Mouse (Mus musculus) forebrain, embryonic 15.5 days (tissue): Measurements from ENCODE around the gene Kcnj9. TPM values are rescaled to one million over a fixed set of nuclear protein-coding genes. Genes with fewer than 3 reads are reported as not detected.

ENCODE experiments used
- ATAC-seq: fragments of 200-750 bp; cut with Nextera tagmentation; replicated peaks from 2 replicates; pipeline ENCODE4 v1.8.0; 2017; ENCODE audit warnings: mild to moderate bottlenecking, moderate TSS enrichment, moderate library complexity
- H3K27ac ChIP-seq: fragments of 300-500 bp; sonication (generic); replicated peaks from 2 replicates; pipeline ENCODE4 v1.5.1; 2015; ENCODE audit warnings: mild to moderate bottlenecking, inconsistent platforms
- H3K27me3 ChIP-seq: fragments of 300-500 bp; sonication (generic); 2 replicates; pipeline ENCODE4 v1.6.1; 2015; ENCODE audit warnings: inconsistent platforms
- H3K36me3 ChIP-seq: fragments of 300-500 bp; sonication (generic); 2 replicates; pipeline ENCODE4 v1.6.1; 2015; ENCODE audit warnings: mild to moderate bottlenecking, inconsistent platforms
- H3K4me1 ChIP-seq: fragments of 300-500 bp; sonication (generic); 2 replicates; pipeline ENCODE4 v1.6.1; 2015; ENCODE audit warnings: inconsistent platforms
- H3K4me2 ChIP-seq: fragments of 300-500 bp; sonication (generic); replicated peaks from 2 replicates; pipeline ENCODE4 v1.6.1; 2015; ENCODE audit warnings: mild to moderate bottlenecking, inconsistent platforms
- H3K4me3 ChIP-seq: fragments of 300-500 bp; sonication (generic); 2 replicates; pipeline ENCODE4 v1.5.1; 2015; ENCODE audit warnings: mild to moderate bottlenecking, inconsistent platforms
- H3K9ac ChIP-seq: fragments of 300-500 bp; sonication (generic); replicated peaks from 2 replicates; pipeline ENCODE4 v1.6.1; 2015; ENCODE audit warnings: mild to moderate bottlenecking, inconsistent platforms
- H3K9me3 ChIP-seq: fragments of 300-500 bp; sonication (generic); 2 replicates; pipeline ENCODE4 v1.6.1; 2016; ENCODE audit warnings: inconsistent platforms
- whole genome bisulfite sequencing: fragments of 180-500 bp; shearing (Covaris S2); methylation state at CpG from one replicate; pipeline ENCODE4 v1.1.7; 2015; ENCODE audit warnings: mixed read lengths; 5-methylcytosine and 5-hydroxymethylcytosine counted together
- polyA plus RNA-seq: library from polyadenylated mRNA; unstranded; fragments of >200 nt; fragmentation: Nextera tagmentation; extraction: Ambion mirVana; gene quantifications from 2 replicates; pipeline ENCODE4 v1.2.1, GENCODE M21; 2015

Kcnj9 gene
- polyA plus RNA-seq, 1 experiment from 2014 or later, result 3.5 TPM

- H3K36me3 ChIP-seq, result no peaks in the 10 kb centered on the region
- peak within 1 kb of the TSS; percentile 25 for H3K4me3 ChIP-seq
- H3K4me1 ChIP-seq, result peaks cover 21% of the 10 kb centered on the region
- H3K4me2 ChIP-seq, result peak within 1 kb of the TSS; percentile 20
- WGBS, result 11% methylated on average over 16 of the region's 16 CpGs
- H3K27ac ChIP-seq, result peak within 1 kb of the TSS; percentile 75
- H3K9ac ChIP-seq, result peak within 1 kb of the TSS; percentile 28; the same call in 1 of the 2 replicates
- peak; percentile 17; the same call in 1 of the 2 replicates for ATAC-seq
- no peaks in the 10 kb centered on the region for H3K27me3 ChIP-seq
- H3K9me3 ChIP-seq, result no peaks in the 10 kb centered on the region
Measured at GRCm38 (mm10) chr1:172297611-172298537, 31.2 kb downstream of the Kcnj9 start, which contains the start of gene Atp1a2. Gene Atp1a2, minus strand, starts transcription at chr1:172298064.

- Histone ChIP-seq H3K9me3 (no peaks in the 10 kb centered on the region), H3K27me3 (no peaks in the 10 kb centered on the region), H3K27ac (peak overlapping the region; percentile 75), H3K4me2 (peak overlapping the region; percentile 20), H3K4me3 (peak overlapping the region; percentile 25), H3K4me1 (peaks cover 21% of the 10 kb centered on the region), H3K36me3 (no peaks in the 10 kb centered on the region), H3K9ac (peak overlapping the region; percentile 28; the same call in 1 of the 2 replicates)
- ATAC-seq, result no peak
- 68% methylated on average over 6 of the region's 6 CpGs for WGBS
Measured at GRCm38 (mm10) chr1:172296816-172297510, 32.2 kb downstream of the Kcnj9 start.

GRCm38 (mm10) chr1:172295751-172296197 is 33.3 kb downstream of the Kcnj9 start:
- peak overlapping the region; percentile 7 for H3K9ac ChIP-seq

GRCm38 (mm10) chr1:172293449-172293848 is 35.7 kb downstream of the Kcnj9 start:
- no peak overlapping the region for H3K27ac ChIP-seq
- H3K4me2 ChIP-seq, result no peak overlapping the region
- no peaks in the 10 kb centered on the region for H3K9me3 ChIP-seq
- H3K4me1 ChIP-seq, result peaks cover 21% of the 10 kb centered on the region
- no peaks in the 10 kb centered on the region for H3K36me3 ChIP-seq
- H3K27me3 ChIP-seq, result no peaks in the 10 kb centered on the region
- 89% methylated on average over 11 of the region's 11 CpGs for WGBS
- ATAC-seq, result no peak
- no peak overlapping the region for H3K4me3 ChIP-seq
- no peak overlapping the region for H3K9ac ChIP-seq

More at GRCm38 (mm10) chr1:172295751-172296197, 33.3 kb downstream of the Kcnj9 start:
- Histone ChIP-seq H3K36me3 (no peaks in the 10 kb centered on the region), H3K27me3 (no peaks in the 10 kb centered on the region), H3K4me1 (peaks cover 21% of the 10 kb centered on the region), H3K27ac (peak overlapping the region; percentile 75), H3K4me2 (peak overlapping the region; percentile 20; the same call in 1 of the 2 replicates), H3K4me3 (peak overlapping the region; percentile 25), H3K9me3 (no peaks in the 10 kb centered on the region)
- 23% methylated on average over 4 of the region's 4 CpGs for WGBS
- ATAC-seq, result peak; percentile 77

- no peak for ATAC-seq
- WGBS, result 83% methylated on average over 2 of the region's 2 CpGs
- Histone ChIP-seq H3K4me1 (peaks cover 18% of the 10 kb centered on the region), H3K9ac (no peak overlapping the region), H3K4me2 (no peak overlapping the region), H3K27me3 (no peaks in the 10 kb centered on the region), H3K27ac (no peak overlapping the region), H3K9me3 (no peaks in the 10 kb centered on the region), H3K4me3 (no peak overlapping the region), H3K36me3 (no peaks in the 10 kb centered on the region)
Measured at GRCm38 (mm10) chr1:172292880-172293279, 36.2 kb downstream of the Kcnj9 start.

GRCm38 (mm10) chr1:172289617-172289946 is 39.5 kb downstream of the Kcnj9 start:
- Histone ChIP-seq H3K9me3 (no peaks in the 10 kb centered on the region), H3K36me3 (no peaks in the 10 kb centered on the region), H3K4me1 (peaks cover under 1% of the 10 kb centered on the region; the same call in 1 of the 2 replicates), H3K4me2 (no peak overlapping the region), H3K27ac (no peak overlapping the region), H3K27me3 (no peaks in the 10 kb centered on the region), H3K9ac (no peak overlapping the region), H3K4me3 (no peak overlapping the region)
- 91% methylated on average over 3 of the region's 3 CpGs for WGBS
- ATAC-seq, result no peak

GRCm38 (mm10) chr1:172288900-172289616 is 40.1 kb downstream of the Kcnj9 start:
- Histone ChIP-seq H3K4me1 (no peaks in the 10 kb centered on the region), H3K4me3 (no peak overlapping the region), H3K4me2 (no peak overlapping the region), H3K9me3 (no peaks in the 10 kb centered on the region), H3K27ac (no peak overlapping the region), H3K9ac (no peak overlapping the region), H3K36me3 (no peaks in the 10 kb centered on the region), H3K27me3 (no peaks in the 10 kb centered on the region)
- WGBS, result 91% methylated on average over 11 of the region's 11 CpGs
- no peak for ATAC-seq

- H3K4me2 ChIP-seq, result no peak overlapping the region
- H3K9ac ChIP-seq, result no peak overlapping the region
- H3K36me3 ChIP-seq, result no peaks in the 10 kb centered on the region
- no peak overlapping the region for H3K27ac ChIP-seq
- no peak overlapping the region for H3K4me3 ChIP-seq
- ATAC-seq, result no peak
- H3K4me1 ChIP-seq, result no peaks in the 10 kb centered on the region
- H3K27me3 ChIP-seq, result no peaks in the 10 kb centered on the region
- no peaks in the 10 kb centered on the region for H3K9me3 ChIP-seq
- 87% methylated on average over 5 of the region's 5 CpGs for WGBS
Measured at GRCm38 (mm10) chr1:172286740-172287139, 42.4 kb downstream of the Kcnj9 start.

GRCm38 (mm10) chr1:172284221-172284620 is 44.9 kb downstream of the Kcnj9 start:
- Histone ChIP-seq H3K4me2 (no peak overlapping the region), H3K27ac (no peak overlapping the region), H3K4me1 (no peaks in the 10 kb centered on the region), H3K4me3 (no peak overlapping the region), H3K9me3 (no peaks in the 10 kb centered on the region), H3K36me3 (no peaks in the 10 kb centered on the region), H3K27me3 (no peaks in the 10 kb centered on the region), H3K9ac (no peak overlapping the region)
- ATAC-seq, result no peak
- WGBS, result 88% methylated on average over 14 of the region's 14 CpGs

- Histone ChIP-seq H3K36me3 (no peaks in the 10 kb centered on the region), H3K9ac (no peak overlapping the region), H3K27ac (no peak overlapping the region), H3K9me3 (no peaks in the 10 kb centered on the region), H3K27me3 (no peaks in the 10 kb centered on the region), H3K4me3 (no peak overlapping the region), H3K4me1 (no peaks in the 10 kb centered on the region), H3K4me2 (no peak overlapping the region)
- ATAC-seq, result no peak
- 85% methylated on average over 6 of the region's 6 CpGs for WGBS
Measured at GRCm38 (mm10) chr1:172283073-172283472, 46.0 kb downstream of the Kcnj9 start.

GRCm38 (mm10) chr1:172281522-172282254 is 47.4 kb downstream of the Kcnj9 start:
- Histone ChIP-seq H3K27ac (no peak overlapping the region), H3K4me1 (no peaks in the 10 kb centered on the region), H3K36me3 (no peaks in the 10 kb centered on the region), H3K4me3 (no peak overlapping the region), H3K9me3 (no peaks in the 10 kb centered on the region), H3K4me2 (no peak overlapping the region), H3K27me3 (no peaks in the 10 kb centered on the region), H3K9ac (no peak overlapping the region)
- 81% methylated on average over 10 of the region's 10 CpGs for WGBS
- ATAC-seq, result no peak
